Mouse (Mus musculus): ENCODE data around the gene Cd101. TPM values are rescaled to one million over a fixed set of nuclear protein-coding genes. Genes with fewer than 3 reads are reported as not detected.

Cd101 gene
- polyA plus RNA-seq, 1 experiment from 2014 or later: 0.05 TPM

- Histone ChIP-seq H3K4me2 (replicated peaks) (no peak overlapping the region), H3K9ac (no peak overlapping the region), H3K9me3 (no peaks in the 10 kb centered on the region), H3K4me3 (replicated peaks) (no peak overlapping the region), H3K27ac (no peak overlapping the region), H3K36me3 (no peaks in the 10 kb centered on the region), H3K27me3 (replicated peaks) (no peaks in the 10 kb centered on the region), H3K4me1 (replicated peaks) (peaks cover 15% of the 10 kb centered on the region; the same call in 1 of the 2 replicates)
- ATAC-seq: no peak
- 90% methylated on average over 10 of the region's 10 CpGs for WGBS
These were observed 16.4 kb downstream of the Cd101 start for GRCm38 (mm10) chr3:101013005-101013404.

- Histone ChIP-seq H3K4me1 (replicated peaks) (peaks cover 15% of the 10 kb centered on the region; the same call in 1 of the 2 replicates), H3K27me3 (replicated peaks) (no peaks in the 10 kb centered on the region), H3K9me3 (no peaks in the 10 kb centered on the region), H3K4me3 (replicated peaks) (no peak overlapping the region), H3K9ac (no peak overlapping the region), H3K36me3 (no peaks in the 10 kb centered on the region), H3K4me2 (replicated peaks) (no peak overlapping the region), H3K27ac (no peak overlapping the region)
- 87% methylated on average over 8 of the region's 8 CpGs for WGBS
- ATAC-seq: no peak
These were observed 16.8 kb downstream of the Cd101 start for GRCm38 (mm10) chr3:101012597-101012996.

- Histone ChIP-seq H3K4me1 (replicated peaks) (peaks cover 15% of the 10 kb centered on the region; the same call in 1 of the 2 replicates), H3K4me2 (replicated peaks) (no peak overlapping the region), H3K4me3 (replicated peaks) (no peak overlapping the region), H3K27ac (no peak overlapping the region), H3K9me3 (no peaks in the 10 kb centered on the region), H3K27me3 (replicated peaks) (no peaks in the 10 kb centered on the region), H3K9ac (no peak overlapping the region), H3K36me3 (no peaks in the 10 kb centered on the region)
- 49% methylated on average over 10 of the region's 10 CpGs for WGBS
- peak; percentile 48; the same call in 1 of the 2 replicates for ATAC-seq
These were observed 17.2 kb downstream of the Cd101 start for GRCm38 (mm10) chr3:101012131-101012571.

- WGBS: 55% methylated on average over 5 of the region's 5 CpGs
- Histone ChIP-seq H3K27ac (no peak overlapping the region), H3K9ac (no peak overlapping the region), H3K36me3 (no peaks in the 10 kb centered on the region), H3K27me3 (replicated peaks) (no peaks in the 10 kb centered on the region), H3K4me3 (replicated peaks) (no peak overlapping the region), H3K9me3 (no peaks in the 10 kb centered on the region), H3K4me2 (replicated peaks) (no peak overlapping the region), H3K4me1 (replicated peaks) (peaks cover 15% of the 10 kb centered on the region; the same call in 1 of the 2 replicates)
- ATAC-seq: no peak
These were observed 18.2 kb downstream of the Cd101 start for GRCm38 (mm10) chr3:101011203-101011600.

GRCm38 (mm10) chr3:101010589-101011202 lies 18.7 kb downstream of the Cd101 start:
- Histone ChIP-seq H3K4me2 (replicated peaks) (no peak overlapping the region), H3K4me1 (replicated peaks) (0 out of 2 replicates have a peak, but pooled peaks cover 10% of the 10 kb centered on the region), H3K9ac (no peak overlapping the region), H3K27me3 (replicated peaks) (no peaks in the 10 kb centered on the region), H3K9me3 (no peaks in the 10 kb centered on the region), H3K27ac (no peak overlapping the region), H3K4me3 (replicated peaks) (no peak overlapping the region), H3K36me3 (no peaks in the 10 kb centered on the region)
- peak; percentile 66 for ATAC-seq
- WGBS: 75% methylated on average over 4 of the region's 4 CpGs

GRCm38 (mm10) chr3:101007112-101007782 lies 22.1 kb downstream of the Cd101 start:
- 71% methylated on average over 5 of the region's 5 CpGs for WGBS
- Histone ChIP-seq H3K4me1 (replicated peaks) (0 out of 2 replicates have a peak, but pooled peaks cover 1% of the 10 kb centered on the region), H3K27ac (no peak overlapping the region), H3K4me3 (replicated peaks) (no peak overlapping the region), H3K4me2 (replicated peaks) (no peak overlapping the region), H3K36me3 (no peaks in the 10 kb centered on the region), H3K9me3 (no peaks in the 10 kb centered on the region), H3K27me3 (replicated peaks) (no peaks in the 10 kb centered on the region), H3K9ac (no peak overlapping the region)
- ATAC-seq: no peak

GRCm38 (mm10) chr3:101005392-101005791 lies 24.0 kb downstream of the Cd101 start:
- WGBS: 71% methylated on average over 6 of the region's 6 CpGs
- Histone ChIP-seq H3K36me3 (no peaks in the 10 kb centered on the region), H3K4me3 (replicated peaks) (no peak overlapping the region), H3K9me3 (no peaks in the 10 kb centered on the region), H3K4me1 (replicated peaks) (no peaks in the 10 kb centered on the region), H3K27ac (no peak overlapping the region), H3K4me2 (replicated peaks) (no peak overlapping the region), H3K27me3 (replicated peaks) (no peaks in the 10 kb centered on the region), H3K9ac (no peak overlapping the region)
- ATAC-seq: no peak

- 87% methylated on average over 15 of the region's 15 CpGs for WGBS
- Histone ChIP-seq H3K27me3 (replicated peaks) (no peaks in the 10 kb centered on the region), H3K27ac (no peak overlapping the region), H3K9me3 (no peaks in the 10 kb centered on the region), H3K36me3 (no peaks in the 10 kb centered on the region), H3K9ac (no peak overlapping the region), H3K4me3 (replicated peaks) (no peak overlapping the region), H3K4me2 (replicated peaks) (no peak overlapping the region), H3K4me1 (replicated peaks) (no peaks in the 10 kb centered on the region)
- ATAC-seq: no peak
These were observed 25.6 kb downstream of the Cd101 start for GRCm38 (mm10) chr3:101003575-101004356.

- Histone ChIP-seq H3K4me1 (replicated peaks) (no peaks in the 10 kb centered on the region; the same call in 1 of the 2 replicates), H3K4me2 (replicated peaks) (no peak overlapping the region), H3K36me3 (no peaks in the 10 kb centered on the region), H3K9ac (no peak overlapping the region), H3K4me3 (replicated peaks) (no peak overlapping the region), H3K27me3 (replicated peaks) (no peaks in the 10 kb centered on the region), H3K9me3 (no peaks in the 10 kb centered on the region), H3K27ac (no peak overlapping the region)
- ATAC-seq: no peak
- 47% methylated on average over 2 of the region's 2 CpGs for WGBS
These were observed 29.6 kb downstream of the Cd101 start for GRCm38 (mm10) chr3:100999732-101000131.

GRCm38 (mm10) chr3:100998904-100999340 lies 30.4 kb downstream of the Cd101 start:
- Histone ChIP-seq H3K4me1 (replicated peaks) (peaks cover under 1% of the 10 kb centered on the region; the same call in 1 of the 2 replicates), H3K4me3 (replicated peaks) (no peak overlapping the region), H3K9me3 (no peaks in the 10 kb centered on the region), H3K27ac (no peak overlapping the region), H3K4me2 (replicated peaks) (no peak overlapping the region), H3K36me3 (no peaks in the 10 kb centered on the region), H3K9ac (no peak overlapping the region), H3K27me3 (replicated peaks) (no peaks in the 10 kb centered on the region)
- ATAC-seq: peak; percentile 45
- WGBS: 18% methylated on average over 6 of the region's 6 CpGs

GRCm38 (mm10) chr3:100997785-100998570 lies 31.4 kb downstream of the Cd101 start:
- Histone ChIP-seq H3K36me3 (no peaks in the 10 kb centered on the region), H3K9ac (no peak overlapping the region), H3K9me3 (no peaks in the 10 kb centered on the region), H3K4me3 (replicated peaks) (no peak overlapping the region), H3K4me2 (replicated peaks) (no peak overlapping the region), H3K27me3 (replicated peaks) (no peaks in the 10 kb centered on the region), H3K27ac (no peak overlapping the region), H3K4me1 (replicated peaks) (peaks cover 3% of the 10 kb centered on the region; the same call in 1 of the 2 replicates)
- ATAC-seq: peak; percentile 25; the same call in 1 of the 2 replicates
- 67% methylated on average over 10 of the region's 10 CpGs for WGBS

Measured in intestine, embryonic 15.5 days (tissue).